Mouse (Mus musculus) common myeloid progenitor, adult 5-6 weeks (primary cell): ENCODE results near the gene Map3k6. TPM values are rescaled to one million over a fixed set of nuclear protein-coding genes. Genes with fewer than 3 reads are reported as not detected.

ENCODE experiments used
- ATAC-seq: replicated peaks from 2 replicates; pipeline ENCODE4 v1.8.0; 2016; ENCODE audit warnings: low read depth, mild to moderate bottlenecking, moderate TSS enrichment, inconsistent platforms; ENCODE audit not compliant: poor library complexity, severe bottlenecking
- total RNA-seq: library from RNA; stranded (forward); fragments of 200-1000, 187-1606 nt; gene quantifications from 2 replicates; pipeline ENCODE4 v1.2.3, GENCODE M21; 2017

The Map3k6 gene
- total RNA-seq, 1 experiment from 2014 or later, result 7.2 TPM

DNA sequence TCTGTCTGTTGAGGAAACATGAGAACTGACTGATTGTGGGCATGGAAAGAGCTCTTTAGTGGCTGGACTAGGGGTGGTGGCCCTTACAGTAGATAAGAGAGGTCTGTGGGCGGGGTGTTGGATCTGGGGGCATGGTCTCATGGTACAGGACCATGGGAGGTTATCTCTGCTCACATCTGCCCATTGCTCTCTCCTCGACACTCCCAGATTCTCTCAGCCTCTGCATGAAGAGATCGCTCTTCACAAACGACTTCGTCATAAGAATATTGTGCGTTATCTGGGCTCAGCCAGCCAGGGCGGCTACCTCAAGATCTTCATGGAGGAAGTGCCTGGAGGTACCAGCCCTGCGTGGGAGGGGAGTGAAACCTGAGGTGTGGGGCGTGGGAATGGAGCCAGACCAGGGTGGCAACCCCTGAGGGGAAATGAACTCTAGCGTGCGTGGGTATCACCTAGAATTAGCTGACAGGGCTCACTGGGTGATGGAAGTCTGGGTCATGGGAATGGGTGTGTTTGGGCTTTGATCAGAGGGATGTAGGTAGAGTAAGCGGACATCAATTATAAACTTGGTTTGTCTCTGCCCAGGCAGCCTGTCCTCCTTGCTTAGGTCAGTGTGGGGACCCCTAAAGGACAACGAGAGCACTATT, 7.3 kb downstream of the Map3k6 start:
- peak; percentile 60 for ATAC-seq

DNA sequence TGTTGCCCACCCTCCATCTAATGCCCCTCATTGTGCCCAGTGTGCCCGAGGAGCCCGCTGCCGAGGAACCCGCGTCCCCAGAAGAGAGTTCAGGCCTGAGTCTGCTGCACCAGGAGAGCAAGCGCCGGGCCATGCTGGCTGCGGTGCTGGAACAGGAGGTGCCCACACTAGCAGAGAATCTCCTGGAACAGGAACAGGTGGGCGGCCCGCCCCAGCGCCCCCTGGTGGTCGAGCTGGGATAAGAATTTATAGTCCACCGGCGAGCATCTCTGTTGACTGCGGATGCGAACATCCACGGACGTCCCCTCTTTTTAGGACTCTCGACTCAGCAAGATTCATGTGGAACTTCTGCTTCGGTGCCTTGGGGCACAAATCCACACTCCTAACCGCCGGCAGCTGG, 10.0 kb downstream of the Map3k6 start:
- peak; percentile 33; the same call in 1 of the 2 replicates for ATAC-seq

DNA sequence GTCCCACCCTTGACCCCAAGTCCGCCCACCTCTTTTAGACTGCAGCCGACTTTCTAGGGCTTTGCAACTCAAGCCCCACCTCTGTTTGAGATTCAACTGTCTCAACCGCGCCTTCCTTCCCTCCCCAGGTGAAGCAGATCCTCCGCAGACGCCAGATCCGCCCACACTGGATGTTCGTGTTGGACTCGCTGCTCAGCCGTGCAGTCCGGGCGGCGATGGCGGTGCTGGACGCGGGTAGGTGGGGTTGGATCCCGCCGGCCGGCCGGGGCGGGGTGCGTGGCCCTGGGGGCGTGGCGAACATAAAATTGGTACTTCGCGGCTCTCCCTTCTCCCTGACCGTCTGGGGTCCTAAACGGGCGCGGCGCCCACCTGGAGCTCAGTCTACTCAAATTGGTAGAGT, 10.6 kb downstream of the Map3k6 start:
- ATAC-seq, result no peak

DNA sequence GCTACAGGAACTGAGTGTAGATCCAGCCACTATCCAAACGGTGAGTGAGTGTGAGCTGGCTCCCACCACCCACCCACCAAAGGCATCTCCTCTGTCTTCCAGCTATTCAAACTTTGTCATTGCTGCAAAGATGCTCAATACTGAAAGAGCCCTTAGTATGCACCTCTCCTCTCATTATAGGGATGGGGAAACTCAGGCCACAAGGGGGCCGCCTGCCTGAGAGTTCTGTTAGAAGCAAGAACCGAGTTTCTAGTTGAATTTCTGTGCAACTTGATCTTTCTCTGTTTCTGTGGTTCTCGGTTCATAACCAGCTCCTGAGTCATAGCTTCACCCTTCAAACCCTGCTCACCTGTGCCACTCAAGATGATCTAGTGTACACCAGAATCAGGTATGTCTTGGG, 11.5 kb downstream of the Map3k6 start:
- no peak for ATAC-seq

DNA sequence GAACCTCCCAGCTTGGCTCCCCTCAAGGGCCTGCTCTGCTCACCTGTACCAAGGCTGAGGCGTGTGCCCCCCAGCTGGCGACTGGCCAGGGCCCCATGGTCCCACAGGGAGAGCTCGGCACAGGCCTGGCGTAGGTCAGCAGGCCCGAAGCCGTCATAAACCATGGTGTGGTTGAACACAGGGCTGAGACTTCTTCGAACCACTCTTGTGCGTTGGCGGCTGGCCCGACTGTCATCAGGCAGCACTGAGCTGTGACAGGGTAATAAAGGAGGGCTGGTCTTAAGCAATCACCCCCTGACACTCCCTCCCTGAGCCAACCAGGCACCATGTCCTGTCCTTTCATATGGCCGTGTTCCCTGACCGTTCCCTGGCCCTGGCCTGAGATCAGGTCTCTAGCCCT, 12.8 kb downstream of the Map3k6 start:
- ATAC-seq, result no peak

DNA sequence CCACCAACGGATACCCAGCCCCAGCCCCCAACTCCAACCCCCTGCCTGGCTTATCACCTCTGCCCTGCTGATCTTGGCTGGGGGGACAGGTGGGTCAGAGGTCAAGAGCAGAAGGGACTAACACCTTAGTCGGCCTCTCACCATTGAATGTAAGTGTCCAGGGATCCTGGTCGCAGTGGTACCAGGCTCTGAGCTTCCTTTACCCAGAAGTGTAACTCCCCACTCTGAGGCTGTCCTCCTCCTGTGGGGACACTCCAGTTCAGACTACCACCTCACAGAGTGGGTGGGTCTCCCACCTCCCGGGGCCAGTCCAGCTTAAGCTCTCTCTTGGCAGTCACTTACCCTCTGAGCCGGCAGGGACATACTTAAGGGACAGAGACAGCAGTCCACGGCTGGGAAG, 14.8 kb downstream of the Map3k6 start:
- ATAC-seq, result no peak

DNA sequence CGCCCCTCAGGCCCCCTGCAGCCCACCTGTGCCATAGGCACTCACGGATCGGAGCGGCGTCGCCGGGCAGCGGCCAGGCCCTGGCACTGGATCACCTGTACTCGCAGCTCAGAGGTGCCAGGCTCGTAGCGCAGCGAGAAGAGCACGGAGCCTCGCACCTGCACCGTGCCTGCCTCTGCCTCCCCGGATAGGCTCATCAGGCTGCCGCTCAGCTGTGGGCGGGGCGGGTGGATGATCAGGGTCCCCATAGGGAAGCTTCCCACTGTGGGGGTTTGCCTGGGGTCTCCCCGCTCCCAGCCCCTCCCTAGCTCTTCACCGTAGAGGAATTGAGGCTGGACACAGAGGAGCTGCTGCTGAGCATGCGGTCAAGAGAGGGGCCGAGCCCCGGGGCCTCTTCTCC, 16.2 kb downstream of the Map3k6 start:
- no peak for ATAC-seq

DNA sequence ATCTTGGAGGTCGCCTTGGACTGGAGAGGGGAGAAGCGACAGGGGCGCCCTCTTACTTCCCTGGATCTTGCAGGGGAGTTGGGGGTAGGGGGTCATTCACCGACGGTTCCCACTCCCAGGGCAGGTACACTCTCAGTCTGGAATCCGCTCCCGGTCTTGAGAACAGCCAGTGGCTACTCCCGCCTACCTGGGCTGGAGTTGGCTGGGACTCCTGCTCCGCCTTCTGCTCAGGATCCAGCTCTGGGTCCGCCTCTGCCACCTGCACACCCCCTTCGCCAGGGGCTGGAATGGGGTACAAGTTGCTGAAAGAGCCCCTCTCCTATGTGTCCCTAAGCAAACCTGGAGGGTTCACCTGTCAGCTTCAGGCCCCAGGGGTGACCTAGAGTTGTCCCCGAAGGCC, 16.6 kb downstream of the Map3k6 start:
- no peak for ATAC-seq

DNA sequence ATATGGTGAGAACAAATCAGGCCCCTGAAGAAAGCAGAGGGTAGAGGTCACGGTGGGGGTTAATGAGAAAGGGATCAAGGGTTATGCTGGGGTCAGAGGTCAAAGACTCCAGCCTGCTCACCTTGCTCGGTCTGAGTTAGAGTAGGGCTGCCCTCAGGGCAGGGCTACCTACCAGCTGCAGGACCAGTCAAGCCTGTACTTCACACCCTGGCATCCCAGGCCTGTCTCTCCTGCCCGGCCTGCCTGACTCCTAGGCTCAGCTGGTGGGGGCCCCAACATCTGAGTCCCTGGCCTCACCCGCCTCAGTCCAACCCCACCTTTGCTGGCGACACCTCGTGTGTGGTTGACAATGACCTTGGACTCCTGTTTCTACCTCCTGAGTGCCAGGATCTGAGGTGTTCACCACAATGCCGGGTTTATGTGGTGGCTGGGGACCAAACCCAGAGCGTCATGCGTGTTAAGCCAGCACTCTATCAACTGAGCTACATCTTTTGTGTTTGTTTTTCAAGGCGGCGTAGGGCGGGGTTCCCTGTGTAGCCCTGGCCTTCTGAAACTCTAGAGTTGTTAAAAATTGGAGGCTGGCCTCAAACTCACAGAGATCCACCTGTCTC, 17.3 kb downstream of the Map3k6 start:
- ATAC-seq, result no peak

DNA sequence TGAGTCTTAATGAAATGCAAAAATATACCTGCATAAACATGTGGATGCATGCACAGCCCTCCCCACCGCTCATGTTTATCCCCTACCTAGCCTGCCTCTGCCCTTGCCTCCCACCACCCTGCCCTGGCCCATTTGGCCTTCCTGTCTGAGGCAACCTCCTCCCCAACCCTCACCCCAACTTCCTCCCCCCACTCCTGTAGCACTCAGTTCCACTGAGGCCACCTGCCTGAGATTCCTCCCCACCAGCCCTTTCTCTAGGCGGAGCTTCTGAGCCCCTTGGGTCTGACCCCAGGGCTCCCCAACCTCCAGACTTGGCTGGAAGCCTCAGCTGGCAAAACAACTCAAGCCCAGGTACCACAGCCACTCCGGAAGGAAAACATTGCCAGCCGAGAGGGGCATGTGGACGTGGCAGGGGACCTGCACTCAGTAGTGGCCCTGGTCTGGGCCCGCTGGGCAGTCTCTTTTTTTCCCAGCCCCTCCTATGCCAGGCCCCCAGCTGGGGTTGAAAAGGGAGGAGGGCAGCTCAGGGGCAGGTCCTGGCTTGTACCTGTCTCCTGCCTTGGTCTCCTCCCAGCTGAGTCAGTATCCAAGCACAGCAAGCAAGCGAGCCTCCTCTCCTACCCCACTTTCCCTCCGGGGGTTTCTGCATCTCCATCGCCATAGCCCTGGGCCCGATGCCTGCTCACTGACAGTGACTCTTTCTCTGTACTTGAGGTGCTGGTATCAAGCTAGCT, 21.2 kb downstream of the Map3k6 start:
- ATAC-seq, result peak; percentile 28; the same call in 1 of the 2 replicates

DNA sequence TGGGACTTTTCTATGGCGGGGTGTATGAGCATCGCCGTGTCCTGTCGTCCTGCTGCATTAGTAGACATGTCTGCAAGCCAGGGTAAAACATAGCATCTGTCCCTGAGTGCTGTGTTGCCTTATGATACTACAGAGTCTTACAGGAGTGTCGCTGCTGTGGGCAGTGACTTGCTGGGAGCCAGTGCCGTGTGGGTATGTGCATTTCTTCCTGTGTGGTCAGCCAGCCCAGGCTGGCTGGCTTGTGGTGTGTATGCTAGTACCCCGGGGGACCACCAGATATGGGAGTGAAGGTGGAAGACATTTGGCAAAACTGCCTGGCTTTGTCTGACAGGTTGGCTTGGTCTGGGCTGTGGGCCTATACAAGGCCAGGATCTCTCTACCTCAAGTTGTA, 21.8 kb downstream of the Map3k6 start:
- ATAC-seq, result peak; percentile 72

DNA sequence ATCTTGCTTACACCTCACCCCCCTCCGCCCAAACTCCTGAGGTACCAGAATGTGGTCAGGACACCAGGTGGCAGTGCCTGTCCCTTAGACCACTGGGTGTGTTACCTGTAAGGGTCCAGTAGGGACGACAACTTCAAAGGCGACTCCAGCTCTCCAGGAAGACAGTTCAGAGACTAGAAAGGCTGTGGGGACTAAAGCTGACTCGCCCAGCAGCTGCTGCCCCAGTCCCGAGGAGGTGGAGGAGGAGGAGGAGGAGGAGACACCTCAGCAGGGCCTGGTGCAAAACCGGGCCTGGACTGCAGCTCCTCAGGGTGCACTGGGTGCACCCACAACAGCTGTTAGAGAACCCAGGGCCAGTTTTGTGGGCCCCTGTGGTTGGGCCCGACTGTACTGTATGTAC, 22.3 kb downstream of the Map3k6 start, which contains the start of gene Sytl1:
TSS of gene Sytl1 (minus strand) at position 232 of the 400 bp plus-strand sequence.
- ATAC-seq, result peak; percentile 48; the same call in 1 of the 2 replicates

DNA sequence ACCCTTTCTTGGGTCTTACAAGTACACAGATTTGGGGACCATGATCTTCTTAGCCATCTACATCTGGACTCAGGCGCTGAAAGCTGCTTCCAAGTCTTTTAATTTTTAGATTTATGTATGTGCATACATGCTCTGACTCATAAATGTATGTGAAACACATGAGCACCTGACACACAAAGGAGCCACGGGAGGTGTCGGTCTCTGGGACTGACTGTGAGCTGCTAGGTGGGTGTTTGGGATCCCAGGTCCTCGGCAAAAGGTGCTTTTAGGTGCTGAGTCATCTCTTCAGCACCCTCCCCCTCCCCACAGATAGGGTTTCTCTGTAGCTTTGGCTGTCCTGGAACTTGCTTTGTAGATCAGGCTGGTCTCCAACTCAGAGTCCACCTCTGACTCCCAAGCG, 23.1 kb downstream of the Map3k6 start:
- no peak for ATAC-seq

DNA sequence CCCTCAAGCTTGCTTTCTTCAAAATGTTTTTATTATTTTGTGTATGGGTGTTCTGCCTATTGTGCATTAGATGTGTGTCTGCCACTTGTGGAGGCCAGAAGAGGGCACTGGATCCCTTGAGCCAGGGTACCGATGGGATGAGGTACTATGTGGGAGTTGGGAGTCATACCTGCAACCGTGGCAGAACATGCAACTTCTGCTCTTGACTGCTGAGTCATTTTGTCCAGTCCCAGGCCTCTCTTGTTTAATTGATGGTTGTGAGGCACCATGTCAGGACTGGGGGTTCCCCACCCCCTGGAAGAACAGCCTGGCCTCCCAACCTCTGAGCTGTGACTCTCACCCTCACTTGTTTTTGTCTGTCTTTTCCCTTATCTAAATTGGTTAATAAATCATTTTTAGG, 23.9 kb downstream of the Map3k6 start:
- ATAC-seq, result no peak

DNA sequence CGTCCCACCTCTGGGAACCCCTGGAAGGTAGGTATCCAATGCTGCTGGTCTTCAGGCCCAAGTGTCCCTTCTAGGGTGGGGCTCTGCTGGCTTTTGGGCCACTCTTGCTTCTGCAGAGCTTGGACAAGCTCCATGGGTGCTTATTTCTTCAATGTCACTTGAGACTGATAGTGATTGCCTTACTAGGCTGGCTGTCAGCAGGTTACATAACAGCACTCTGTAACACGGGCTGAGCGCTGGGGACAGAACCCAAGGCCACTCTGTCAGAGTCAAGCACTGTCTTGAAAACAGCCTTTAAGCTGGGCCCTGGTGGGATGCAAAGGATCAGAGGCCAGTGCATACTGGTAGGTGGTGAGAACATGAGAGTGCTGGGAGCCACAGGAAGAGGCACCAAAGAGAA, 24.7 kb downstream of the Map3k6 start:
- ATAC-seq, result no peak

DNA sequence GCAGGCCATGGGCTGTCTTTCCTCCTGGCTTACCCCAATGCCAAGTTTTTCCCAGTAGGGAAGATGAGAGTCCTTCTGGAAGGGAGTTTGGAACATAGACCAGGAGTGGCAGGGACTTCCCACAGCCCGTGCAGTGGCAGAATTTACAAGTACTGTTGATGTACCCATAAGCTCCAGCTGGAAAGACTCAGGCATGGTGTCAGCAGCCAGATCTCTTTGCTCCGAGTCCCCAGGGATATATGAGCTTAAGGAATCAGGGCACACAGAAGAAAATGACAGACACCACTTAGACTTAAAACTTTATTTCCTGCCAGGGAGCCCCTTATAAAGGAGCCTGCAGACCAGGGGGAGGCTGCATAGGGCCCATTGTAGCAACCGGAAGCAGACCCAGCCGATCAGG, 25.1 kb downstream of the Map3k6 start:
- no peak for ATAC-seq

DNA sequence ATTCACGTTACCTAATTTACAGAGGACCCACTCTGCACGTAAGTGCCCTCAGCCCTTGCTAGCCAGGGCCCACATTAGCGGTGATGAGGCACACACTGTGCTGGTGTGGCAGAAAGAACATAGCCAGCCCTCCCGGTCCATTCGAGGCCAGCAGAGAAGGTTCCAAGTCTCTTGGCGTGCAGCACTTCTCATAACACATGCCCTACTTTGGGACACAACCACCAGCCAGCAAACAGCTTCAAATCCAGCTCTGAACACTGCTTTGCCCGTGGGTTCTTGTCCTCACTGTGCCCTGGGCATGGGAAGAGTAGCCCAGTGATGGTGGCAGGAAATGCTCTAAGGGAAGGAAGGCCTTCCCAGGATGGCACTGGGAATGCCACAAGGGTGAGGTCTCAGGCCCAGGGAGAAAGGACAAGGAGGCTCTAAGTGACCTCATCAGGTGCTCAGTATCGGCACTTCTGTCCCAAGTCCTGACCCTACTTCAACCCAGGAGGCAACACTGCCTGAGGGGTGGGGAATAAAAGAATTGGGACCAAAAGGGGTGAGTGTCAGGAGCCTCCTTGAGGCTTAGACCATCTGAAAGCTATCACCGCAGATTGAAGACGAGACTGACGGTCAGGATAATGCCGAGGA, 25.7 kb downstream of the Map3k6 start:
- ATAC-seq, result no peak

DNA sequence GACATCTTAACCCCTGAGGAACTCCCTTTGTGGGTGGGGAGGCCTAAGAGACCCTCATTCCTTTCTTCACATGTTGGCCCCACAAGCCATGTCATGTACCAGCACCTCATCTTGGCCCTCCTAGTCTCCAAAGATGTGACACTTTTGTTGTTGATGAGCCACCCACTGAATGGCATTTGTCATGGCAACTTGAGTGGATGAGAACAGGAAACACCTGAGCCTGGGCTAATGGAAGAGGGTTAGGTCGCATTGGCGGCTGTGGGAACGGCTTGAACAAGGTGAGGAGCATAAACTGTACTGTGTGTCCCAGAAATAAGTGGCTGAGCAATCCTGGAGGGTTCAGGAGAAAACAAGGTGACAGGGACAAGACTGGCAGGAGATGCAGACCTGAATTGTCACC, 28.3 kb downstream of the Map3k6 start:
- ATAC-seq, result no peak

DNA sequence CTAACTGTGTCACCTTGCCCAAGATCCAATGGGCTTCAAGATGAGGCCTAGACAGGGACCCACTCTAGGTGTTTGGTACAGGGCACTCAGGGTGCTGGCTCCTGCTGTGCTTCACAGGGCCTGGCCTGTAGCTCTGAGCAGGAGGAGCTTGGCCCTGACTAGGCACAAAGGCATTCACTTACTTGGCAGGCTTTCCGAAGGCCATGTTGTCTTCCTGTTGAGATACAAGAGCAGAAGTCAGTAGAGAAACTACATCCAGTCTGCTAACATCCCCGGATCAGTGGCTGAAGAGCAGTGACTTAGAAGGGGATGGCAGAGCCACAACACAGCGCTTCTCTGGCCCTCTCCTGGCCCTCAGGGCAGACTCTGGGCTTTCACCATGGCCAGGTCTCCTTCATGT, 29.0 kb downstream of the Map3k6 start:
- ATAC-seq, result no peak

DNA sequence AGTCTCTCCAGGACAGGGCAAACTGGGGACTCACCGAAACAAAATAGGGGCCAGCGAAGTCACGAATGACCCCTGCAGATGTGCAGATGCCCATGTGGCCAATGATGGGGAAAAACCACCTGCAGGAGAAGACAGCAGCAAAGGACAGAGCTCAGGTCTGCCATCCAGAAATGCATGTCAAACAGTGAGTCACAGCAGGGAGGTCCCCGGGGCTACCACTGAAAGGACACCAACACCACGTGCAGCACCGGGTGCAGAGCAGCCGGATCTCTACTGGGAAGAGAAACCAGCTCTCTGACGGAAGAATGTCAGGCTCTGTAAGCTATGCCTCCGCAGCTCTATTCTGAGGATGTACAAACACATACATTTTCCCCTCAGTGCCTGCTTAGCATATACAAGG, 30.3 kb downstream of the Map3k6 start:
- ATAC-seq, result no peak
